Mouse (Mus musculus): ENCODE measurements around the gene Gm16405. TPM values are rescaled to one million over a fixed set of nuclear protein-coding genes. Genes with fewer than 3 reads are reported as not detected.
"Not testable (repeated sequence)": the region's sequence is repeated elsewhere in the genome, so short reads cannot be mapped to it uniquely, and the experiment has no call there.

Gm16405 gene
- not detected for total RNA-seq (2021)
- long read RNA-seq, experiment 1 = 0 reads
- long read RNA-seq, experiment 2 = 0 reads

DNA sequence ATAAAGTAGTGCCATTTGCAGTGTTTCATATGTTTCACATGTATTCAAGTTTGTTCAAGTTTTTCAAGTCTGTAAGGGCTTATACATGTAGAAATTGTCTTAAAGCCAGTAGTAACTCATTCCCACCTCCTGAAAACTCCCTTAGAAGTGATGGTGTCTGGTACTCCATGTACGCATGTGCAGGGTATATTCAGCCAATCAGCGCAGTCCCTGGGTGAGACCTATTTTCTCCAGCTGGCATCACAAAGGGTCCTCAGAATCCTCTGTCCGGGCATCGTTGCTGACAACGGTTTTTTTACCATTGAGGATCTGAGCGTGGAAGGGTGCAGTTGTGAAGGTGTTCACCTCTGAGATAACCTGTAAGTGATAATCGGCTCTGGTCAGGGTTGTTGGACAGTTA, at the start of gene Gm16405:
TSS of gene Gm16405 (plus strand) at position 301 of the 400 bp plus-strand sequence.
- DNase-seq = not testable (repeated sequence)

Other genes with a start within 250 kb of the Gm16405 start
- not detected for gene Gm16430, start 91.0 kb downstream of the Gm16405 start, total RNA-seq (2021)